Mouse (Mus musculus) E14TG2a.4 (cell line): Measurements from ENCODE around the gene Nhs.

Source experiments
- H3K27me3 ChIP-seq: 2 replicates; pipeline ENCODE4 v1.6.1; 2014; ENCODE audit warnings: low read length, control low read depth; ENCODE audit not compliant: insufficient read depth
- H3K36me3 ChIP-seq: 2 replicates; pipeline ENCODE4 v1.6.1; 2014; ENCODE audit warnings: low read length, control low read depth; ENCODE audit not compliant: insufficient read depth
- H3K4me1 ChIP-seq: replicated peaks from 2 replicates; pipeline ENCODE4 v1.6.1; 2014; ENCODE audit warnings: low read depth, low read length, control low read depth
- H3K4me3 ChIP-seq: replicated peaks from 2 replicates; pipeline ENCODE4 v1.5.1; 2014; ENCODE audit warnings: mild to moderate bottlenecking, low read length
- H3K9me3 ChIP-seq: 2 replicates; pipeline ENCODE4 v1.6.1; 2014; ENCODE audit warnings: low read length, control low read depth
- CTCF ChIP-seq: conservative IDR thresholded peaks from 2 replicates; pipeline ENCODE4 v1.5.1; 2014; ENCODE audit warnings: low read length
- NANOG ChIP-seq: IDR thresholded peaks from 2 replicates; pipeline ENCODE4 v1.6.1; 2014; ENCODE audit warnings: borderline replicate concordance, low read length, mixed read lengths
- POU5F1 ChIP-seq: IDR thresholded peaks from 2 replicates; pipeline ENCODE4 v1.6.1; 2014; ENCODE audit warnings: low read length, borderline replicate concordance

Gene Nhs

GRCm38 (mm10) chrX:162045527-162045926, 114.0 kb downstream of the Nhs start:
- TF ChIP-seq POU5F1: no peak
- no peak for TF ChIP-seq CTCF
- TF ChIP-seq NANOG: no peak
- Histone ChIP-seq H3K4me1 (no peaks in the 10 kb centered on the region), H3K9me3 (no peaks in the 10 kb centered on the region), H3K27me3 (no peaks in the 10 kb centered on the region), H3K36me3 (no peaks in the 10 kb centered on the region), H3K4me3 (no peak overlapping the region)

DNA sequence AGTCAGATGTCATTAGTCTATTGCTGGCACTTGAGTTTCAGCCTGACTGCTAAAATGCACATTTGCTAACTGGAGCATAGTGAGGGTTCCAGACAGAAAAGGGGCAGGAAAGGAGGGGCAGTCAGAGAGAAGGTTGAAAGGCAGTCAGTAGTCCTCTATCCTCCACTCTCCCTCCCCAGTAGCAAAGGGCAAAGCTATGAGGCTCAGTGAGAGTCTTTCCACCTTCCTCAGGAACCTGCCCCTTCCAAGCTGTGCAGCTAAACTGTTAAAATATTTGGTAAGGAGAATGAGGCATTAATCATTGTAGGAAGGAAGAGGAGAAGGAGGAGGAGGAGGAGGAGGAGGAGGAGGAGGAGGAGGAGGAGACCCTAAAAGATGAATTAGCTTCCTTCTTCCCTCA, 115.4 kb downstream of the Nhs start:
- H3K4me3 ChIP-seq: no peak overlapping the region
- TF ChIP-seq POU5F1: no peak
- TF ChIP-seq NANOG: no peak
- no peak for TF ChIP-seq CTCF
- no peaks in the 10 kb centered on the region for H3K4me1 ChIP-seq
- H3K9me3 ChIP-seq: no peaks in the 10 kb centered on the region
- H3K27me3 ChIP-seq: no peaks in the 10 kb centered on the region
- no peaks in the 10 kb centered on the region for H3K36me3 ChIP-seq

DNA sequence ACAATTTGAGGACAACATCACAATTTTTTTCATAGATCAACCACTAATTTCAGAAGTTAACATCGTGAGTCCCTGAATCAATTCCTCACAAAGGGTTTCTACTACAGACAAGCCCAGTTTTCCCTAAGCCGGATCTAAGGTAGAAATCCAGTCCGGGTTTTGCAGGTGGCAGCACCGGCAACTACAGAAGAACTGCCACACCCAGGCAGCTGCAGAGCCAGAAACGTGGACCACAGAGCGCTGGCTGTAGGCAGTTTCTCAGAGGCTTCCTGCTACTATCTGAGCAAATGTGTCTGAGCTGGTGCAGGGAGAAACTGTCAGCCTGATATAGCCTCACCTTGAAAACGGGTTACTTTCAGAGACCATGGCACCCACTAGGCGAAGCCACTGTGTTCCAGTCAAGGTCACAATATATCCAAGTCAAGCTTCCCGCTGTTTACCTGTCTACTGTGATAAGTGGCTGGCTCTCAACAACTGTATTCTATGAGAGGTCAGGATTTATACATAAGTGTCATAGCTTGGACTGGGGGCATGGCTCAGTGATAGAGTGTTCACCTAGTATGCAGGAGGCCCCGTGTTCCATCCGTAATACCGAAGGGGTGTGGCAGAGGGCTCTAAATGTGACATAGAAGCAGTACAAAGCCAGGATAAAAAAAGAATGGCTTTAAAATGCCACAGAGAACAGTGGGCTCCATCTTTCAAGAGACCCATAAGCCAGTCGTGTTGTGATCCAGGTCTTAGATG, 134.1 kb downstream of the Nhs start:
- TF ChIP-seq NANOG (no peak), CTCF (no peak), POU5F1 (no peak)
- Histone ChIP-seq H3K36me3 (no peaks in the 10 kb centered on the region), H3K27me3 (no peaks in the 10 kb centered on the region), H3K4me3 (no peak overlapping the region), H3K4me1 (peaks cover 9% of the 10 kb centered on the region), H3K9me3 (no peaks in the 10 kb centered on the region)

DNA sequence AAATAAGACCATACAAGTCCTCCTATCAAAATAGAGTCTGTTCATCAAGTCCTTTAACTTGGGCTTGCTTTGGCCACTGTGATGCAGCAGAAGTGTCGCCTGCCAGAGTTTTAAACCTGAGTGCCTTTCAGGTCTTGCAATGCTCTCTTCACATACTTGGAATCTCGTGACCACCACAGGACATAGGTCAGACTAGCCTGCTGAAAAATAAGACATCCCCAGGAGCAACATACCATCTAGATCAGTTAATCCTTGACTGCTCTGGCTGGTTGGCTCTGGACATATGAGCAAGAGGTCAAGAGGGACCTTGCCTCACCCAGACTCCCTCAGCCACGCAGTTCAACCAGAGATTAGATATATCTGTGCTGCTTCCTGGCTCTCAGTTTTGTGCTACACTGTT, 137.8 kb downstream of the Nhs start:
- Histone ChIP-seq H3K27me3 (no peaks in the 10 kb centered on the region), H3K4me1 (peaks cover 9% of the 10 kb centered on the region), H3K9me3 (no peaks in the 10 kb centered on the region), H3K36me3 (no peaks in the 10 kb centered on the region), H3K4me3 (no peak overlapping the region)
- no peak for TF ChIP-seq CTCF
- no peak for TF ChIP-seq POU5F1
- TF ChIP-seq NANOG: no peak

DNA sequence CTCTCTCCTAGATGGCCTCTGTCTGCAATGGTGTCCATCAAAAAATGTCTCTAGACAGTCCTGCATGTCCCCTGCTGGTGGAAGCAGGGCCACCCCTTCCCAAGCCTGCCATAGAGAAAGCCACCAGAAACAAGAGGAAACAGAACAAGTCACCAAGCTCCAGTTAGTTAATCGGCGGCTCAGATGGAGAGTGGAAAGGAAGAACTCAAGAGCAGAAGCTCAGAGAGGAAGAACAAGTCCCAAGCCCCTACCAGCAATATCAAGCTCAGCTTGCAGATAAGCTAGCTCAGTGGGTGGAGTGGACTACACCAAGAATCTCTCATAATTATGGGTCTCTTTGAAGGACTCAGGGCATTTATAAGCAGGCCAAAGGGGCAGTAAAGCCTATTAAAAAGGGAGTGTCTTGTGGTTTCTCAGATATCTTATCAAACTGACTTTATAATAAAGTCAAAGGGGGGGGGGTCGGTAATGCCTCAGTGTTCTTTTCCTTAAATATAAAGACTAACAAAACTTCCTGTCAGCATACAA, 139.4 kb downstream of the Nhs start:
- Histone ChIP-seq H3K27me3 (no peaks in the 10 kb centered on the region), H3K4me1 (peaks cover 2% of the 10 kb centered on the region; the same call in 1 of the 2 replicates), H3K4me3 (no peak overlapping the region), H3K36me3 (no peaks in the 10 kb centered on the region), H3K9me3 (no peaks in the 10 kb centered on the region)
- TF ChIP-seq POU5F1 (no peak), NANOG (no peak), CTCF (no peak)

DNA sequence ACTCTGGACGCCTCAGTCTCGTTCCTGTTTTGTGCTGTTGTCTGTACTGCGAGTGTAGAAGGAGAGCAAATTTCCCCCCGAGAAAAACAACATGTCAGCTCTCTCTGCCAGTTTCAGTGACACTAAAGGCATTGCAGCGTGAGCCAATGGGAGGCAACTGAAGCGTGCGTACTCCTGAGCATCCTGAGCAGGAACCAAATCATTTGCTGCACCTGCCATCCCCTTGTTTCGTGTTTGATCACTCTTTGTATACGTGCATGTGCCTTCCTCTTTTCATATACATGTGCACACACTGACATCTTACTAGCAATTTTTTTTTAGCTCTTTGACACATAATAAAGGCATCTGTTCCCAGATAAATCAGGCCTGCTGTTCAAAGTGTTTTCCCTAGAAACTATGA, 142.1 kb downstream of the Nhs start:
- Histone ChIP-seq H3K4me3 (no peak overlapping the region), H3K9me3 (no peaks in the 10 kb centered on the region), H3K27me3 (no peaks in the 10 kb centered on the region), H3K4me1 (no peaks in the 10 kb centered on the region), H3K36me3 (no peaks in the 10 kb centered on the region)
- TF ChIP-seq CTCF: no peak
- TF ChIP-seq POU5F1: no peak
- no peak for TF ChIP-seq NANOG

DNA sequence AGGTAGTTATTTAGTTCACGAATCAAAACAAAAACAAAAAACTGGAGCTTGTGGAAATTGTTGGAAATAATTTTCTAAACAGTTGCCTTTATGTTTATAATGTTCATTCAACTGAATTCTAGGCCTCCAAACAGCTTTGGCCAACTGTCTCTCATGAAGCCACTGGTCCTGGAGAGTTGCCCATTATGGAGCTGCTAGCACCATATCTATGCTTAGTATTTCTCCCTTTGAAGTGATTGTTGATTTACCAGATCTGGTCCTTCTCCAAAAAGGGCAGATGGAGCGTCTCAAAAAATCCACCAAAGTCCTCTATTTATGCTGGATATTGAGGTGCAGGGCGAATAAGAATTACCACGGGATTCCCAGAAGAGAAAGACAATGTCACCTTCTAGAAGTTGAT, 147.0 kb downstream of the Nhs start:
- H3K9me3 ChIP-seq: no peaks in the 10 kb centered on the region
- no peaks in the 10 kb centered on the region for H3K36me3 ChIP-seq
- no peak overlapping the region for H3K4me3 ChIP-seq
- TF ChIP-seq CTCF (no peak), NANOG (no peak), POU5F1 (no peak)
- no peaks in the 10 kb centered on the region for H3K27me3 ChIP-seq
- peaks cover 19% of the 10 kb centered on the region for H3K4me1 ChIP-seq

DNA sequence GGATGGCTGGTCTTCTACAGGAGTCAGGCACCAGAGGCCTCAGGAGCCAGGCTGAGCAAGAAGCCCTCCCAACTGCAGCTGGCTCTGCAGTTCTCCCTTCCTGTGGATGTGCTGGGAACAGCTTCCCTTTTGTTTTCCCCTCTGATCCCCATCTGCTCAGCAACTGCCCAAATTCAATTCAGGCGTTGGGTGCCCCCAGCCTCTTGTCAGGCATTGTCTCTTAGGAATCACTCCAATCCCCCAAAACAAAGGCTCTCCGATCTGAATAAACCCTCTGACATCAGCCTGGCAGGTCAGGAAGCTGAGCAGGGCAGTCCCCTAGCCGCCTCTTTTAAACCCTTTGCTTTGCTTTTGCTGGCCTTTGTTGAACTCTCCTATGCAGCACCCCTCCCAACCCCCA, 149.7 kb downstream of the Nhs start:
- Histone ChIP-seq H3K27me3 (no peaks in the 10 kb centered on the region), H3K36me3 (no peaks in the 10 kb centered on the region), H3K4me1 (peaks cover 19% of the 10 kb centered on the region), H3K4me3 (no peak overlapping the region), H3K9me3 (no peaks in the 10 kb centered on the region)
- TF ChIP-seq NANOG (peak; percentile 31; the same call in 1 of the 2 replicates), POU5F1 (no peak)

DNA sequence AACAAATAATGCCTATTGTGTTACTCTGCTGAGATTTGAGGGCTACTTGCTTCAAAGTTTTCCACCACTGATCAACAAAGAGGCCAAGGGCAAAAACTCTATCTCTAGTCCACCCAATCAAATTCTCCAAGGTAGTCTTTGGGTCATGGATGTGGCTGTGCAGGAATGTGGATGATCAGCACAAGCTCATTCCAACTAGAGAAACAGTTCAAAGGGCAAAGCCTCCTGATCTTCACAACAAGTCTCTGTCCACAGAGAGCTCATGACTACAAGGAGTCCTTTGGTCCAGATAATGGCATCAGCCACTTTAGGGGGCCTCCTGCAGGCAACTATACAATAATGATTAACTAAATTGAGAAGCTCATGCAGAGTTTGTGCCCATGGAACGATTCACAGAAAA, 155.7 kb downstream of the Nhs start:
- Histone ChIP-seq H3K4me3 (no peak overlapping the region), H3K9me3 (no peaks in the 10 kb centered on the region), H3K27me3 (no peaks in the 10 kb centered on the region), H3K36me3 (no peaks in the 10 kb centered on the region), H3K4me1 (peaks cover 4% of the 10 kb centered on the region)
- TF ChIP-seq CTCF (no peak), NANOG (no peak), POU5F1 (no peak)
